Mouse (Mus musculus) lung, adult 2 months (tissue): Measurements from ENCODE around the gene Gm49318. TPM values are rescaled to one million over a fixed set of nuclear protein-coding genes. Genes with fewer than 3 reads are reported as not detected.

Experiments
- DNase-seq: peaks from one replicate; pipeline ENCODE4 v3.0.0; 2022
- H3K4me1 ChIP-seq: fragments of 200-500 bp; 2 replicates; pipeline ENCODE4 v1.6.1; 2011; ENCODE audit warnings: low read length; ENCODE audit not compliant: control insufficient read depth, insufficient read depth
- H3K4me3 ChIP-seq: fragments of 200-500 bp; replicated peaks from 2 replicates; pipeline ENCODE3; 2011; ENCODE audit warnings: low read depth, mild to moderate bottlenecking, control low read depth, low read length; ENCODE audit errors: extremely low read depth
- CTCF ChIP-seq: fragments of 200-500 bp; IDR thresholded peaks from 2 replicates; pipeline ENCODE4 v1.5.1; 2011; ENCODE audit warnings: mild to moderate bottlenecking, low read length, control low read depth; ENCODE audit not compliant: insufficient read depth
- POLR2A ChIP-seq: fragments of 200-500 bp; IDR thresholded peaks from 2 replicates; pipeline ENCODE4 v1.6.1; 2011; ENCODE audit warnings: low read depth, mild to moderate bottlenecking, control low read depth, low read length, borderline replicate concordance; ENCODE audit errors: extremely low read depth
- WGBS: fragments of 180-500 bp; shearing (Covaris S2); methylation state at CpG from one replicate; pipeline ENCODE4 v1.1.7; 2018; 5-methylcytosine and 5-hydroxymethylcytosine counted together
- polyA plus RNA-seq: library from polyadenylated mRNA; depleted of rRNA; stranded (reverse); fragments of >200 nt; gene quantifications from 2 replicates; pipeline ENCODE4 v1.2.3, GENCODE M21; 2012

The Gm49318 gene
- polyA plus RNA-seq, 1 experiment: not detected

GRCm38 (mm10) chr9:22057031-22057517 is 14.0 kb downstream of the Gm49318 start:
- WGBS: 92% methylated on average over 9 of the region's 9 CpGs
- no peak for TF ChIP-seq POLR2A
- TF ChIP-seq CTCF: no peak
- DNase-seq: no peak
- Histone ChIP-seq H3K4me3 (no peak overlapping the region), H3K4me1 (peaks cover 4% of the 10 kb centered on the region)

- Histone ChIP-seq H3K4me3 (no peak overlapping the region), H3K4me1 (peaks cover 4% of the 10 kb centered on the region)
- 68% methylated on average over 9 of the region's 9 CpGs for WGBS
- TF ChIP-seq POLR2A (no peak), CTCF (no peak)
- DNase-seq: no peak
Measured at GRCm38 (mm10) chr9:22056303-22056910, 14.7 kb downstream of the Gm49318 start.

- no peak overlapping the region for H3K4me3 ChIP-seq
Measured at GRCm38 (mm10) chr9:22055713-22056112, 15.3 kb downstream of the Gm49318 start.

GRCm38 (mm10) chr9:22054411-22055076 is 16.5 kb downstream of the Gm49318 start:
- Histone ChIP-seq H3K4me1 (peaks cover 4% of the 10 kb centered on the region), H3K4me3 (no peak overlapping the region)
- DNase-seq: peak; percentile 47
- WGBS: 2% methylated on average over 32 of the region's 32 CpGs
- peak; percentile 36; the same call in 1 of the 2 replicates for TF ChIP-seq CTCF
- no peak; the same call in 1 of the 2 replicates for TF ChIP-seq POLR2A

More at GRCm38 (mm10) chr9:22055713-22056112, 15.3 kb downstream of the Gm49318 start:
- H3K4me1 ChIP-seq: peaks cover 4% of the 10 kb centered on the region
- TF ChIP-seq POLR2A: no peak
- no peak for TF ChIP-seq CTCF
- 33% methylated on average over 29 of the region's 29 CpGs for WGBS
- DNase-seq: no peak

GRCm38 (mm10) chr9:22053657-22054056 is 17.4 kb downstream of the Gm49318 start:
- WGBS: 25% methylated on average over 6 of the region's 7 CpGs
- DNase-seq: no peak
- TF ChIP-seq POLR2A (no peak), CTCF (no peak)

GRCm38 (mm10) chr9:22051958-22052254 is 19.2 kb downstream of the Gm49318 start, which contains the start of gene Elavl3:
Elavl3 (minus strand) TSS chr9:22052023.
- TF ChIP-seq CTCF (no peak), POLR2A (no peak)
- no peak within 1 kb of the TSS for H3K4me3 ChIP-seq
- 2% methylated on average over 27 of the region's 28 CpGs for WGBS
- peaks cover 4% of the 10 kb centered on the region for H3K4me1 ChIP-seq
- no peak for DNase-seq

More at GRCm38 (mm10) chr9:22053657-22054056, 17.4 kb downstream of the Gm49318 start:
- peaks cover 4% of the 10 kb centered on the region for H3K4me1 ChIP-seq
- no peak overlapping the region for H3K4me3 ChIP-seq

GRCm38 (mm10) chr9:22051161-22051957 is 19.7 kb downstream of the Gm49318 start:
- no peak overlapping the region for H3K4me3 ChIP-seq
- WGBS: 3% methylated on average over 67 of the region's 67 CpGs
- H3K4me1 ChIP-seq: peaks cover 4% of the 10 kb centered on the region
- DNase-seq: no peak
- TF ChIP-seq POLR2A (no peak), CTCF (no peak)

- peak; percentile 29 for DNase-seq
- TF ChIP-seq POLR2A: no peak
- no peak for TF ChIP-seq CTCF
- Histone ChIP-seq H3K4me1 (peaks cover 4% of the 10 kb centered on the region), H3K4me3 (no peak overlapping the region)
- 2% methylated on average over 43 of the region's 43 CpGs for WGBS
Measured at GRCm38 (mm10) chr9:22050351-22050889, 20.6 kb downstream of the Gm49318 start.

- no peak overlapping the region for H3K4me3 ChIP-seq
- WGBS: 59% methylated on average over 4 of the region's 4 CpGs
- TF ChIP-seq POLR2A: no peak
- no peak for TF ChIP-seq CTCF
- peaks cover 4% of the 10 kb centered on the region for H3K4me1 ChIP-seq
- DNase-seq: no peak
Measured at GRCm38 (mm10) chr9:22049721-22050270, 21.3 kb downstream of the Gm49318 start.
